Comparison of ENCODE assay signal across 8 mouse cellular contexts in genomic region chrX:96133260-96133659, GRCm38 (mm10). TPM values are rescaled to one million over a fixed set of nuclear protein-coding genes. Genes with fewer than 3 reads are reported as not detected.
DNase-seq lines count a peak whose midpoint lies in the region; ATAC-seq lines count a peak whose summit lies in the region.
"Had no signal": no experiment of that assay in that cellular context is flagged by ENCODE, and none has a peak within 500 bp of the region (broad histone marks: within the 10 kb centered on the region; RNA-seq: fewer than 3 reads in every experiment).

No protein-coding gene starts in this region.

- no peak overlapping the region for H3K4me3 ChIP-seq in liver, embryonic 11.5 days (ENCODE audit: low read depth, low read length)
- H3K4me3 ChIP-seq in midbrain, embryonic 14.5 days (replicated peaks; ENCODE audit: low read depth, low read length), result no peak overlapping the region
- H3K4me3 ChIP-seq: embryonic facial prominence, embryonic 15.5 days had no signal

- intact Hi-C loops in gastrocnemius, postnatal 36 days (cut with DNase I), result no loop called here

- H3K27me3 ChIP-seq in liver, embryonic 11.5 days (replicated peaks; ENCODE audit: control insufficient read depth, insufficient read depth, low read length), result no peaks in the 10 kb centered on the region
- no peaks in the 10 kb centered on the region for H3K27me3 ChIP-seq in midbrain, embryonic 14.5 days (ENCODE audit: control insufficient read depth, insufficient read depth, low read length)
- H3K27me3 ChIP-seq: embryonic facial prominence, embryonic 15.5 days had no signal

- DNase-seq in liver, result peak; percentile 25
- no peak for DNase-seq in liver, embryonic 11.5 days (ENCODE audit: low spot score)
- peak; percentile 34 for DNase-seq in adrenal gland, postnatal 10 days
- peak; percentile 17 to 31 for DNase-seq in gastrocnemius, postnatal 36 days
- DNase-seq in kidney, postnatal 4 days, result peak; percentile 11 to 39
- peak; percentile 44 to 48 for DNase-seq in spleen, postnatal 36 days (ENCODE audit: low spot score in 2 of 2)
- no peak for DNase-seq in midbrain, embryonic 14.5 days

- H3K4me1 ChIP-seq in liver, embryonic 11.5 days (replicated peaks; ENCODE audit: control insufficient read depth, insufficient read depth, low read length), result peaks cover 10% of the 10 kb centered on the region
- H3K4me1 ChIP-seq in midbrain, embryonic 14.5 days (ENCODE audit: control insufficient read depth, insufficient read depth, low read length), result no peaks in the 10 kb centered on the region
- H3K4me1 ChIP-seq: embryonic facial prominence, embryonic 15.5 days had no signal

- no peak overlapping the region for H3K27ac ChIP-seq in liver, embryonic 11.5 days (ENCODE audit: low read depth, low read length)
- H3K27ac ChIP-seq in midbrain, embryonic 14.5 days (replicated peaks; ENCODE audit: low read depth, low read length), result no peak overlapping the region
- H3K27ac ChIP-seq: embryonic facial prominence, embryonic 15.5 days had no signal

- H3K36me3 ChIP-seq in liver, embryonic 11.5 days (ENCODE audit: control insufficient read depth, insufficient read depth, low read length), result no peaks in the 10 kb centered on the region
- H3K36me3 ChIP-seq in midbrain, embryonic 14.5 days (ENCODE audit: control insufficient read depth, insufficient read depth, low read length), result no peaks in the 10 kb centered on the region
- H3K36me3 ChIP-seq: embryonic facial prominence, embryonic 15.5 days had no signal

- H3K4me2 ChIP-seq in liver, embryonic 11.5 days, result no peak overlapping the region
- H3K4me2 ChIP-seq in midbrain, embryonic 14.5 days (ENCODE audit: low read length), result no peak overlapping the region
- H3K4me2 ChIP-seq: embryonic facial prominence, embryonic 15.5 days had no signal

- H3K9ac ChIP-seq in liver, embryonic 11.5 days (ENCODE audit: low read depth, low read length), result no peak overlapping the region
- no peak overlapping the region for H3K9ac ChIP-seq in midbrain, embryonic 14.5 days (replicated peaks; ENCODE audit: low read length)
- H3K9ac ChIP-seq: embryonic facial prominence, embryonic 15.5 days had no signal

- 25% methylated on average over 2 of the region's 2 CpGs for WGBS in liver, embryonic 11.5 days
- 44% methylated on average over 2 of the region's 2 CpGs for WGBS in midbrain, embryonic 14.5 days

- no peak for ATAC-seq in liver, embryonic 11.5 days (replicated peaks; ENCODE audit: low FRiP score)
- ATAC-seq in midbrain, embryonic 14.5 days (ENCODE audit: low FRiP score, low TSS enrichment), result no peak

- H3K9me3 ChIP-seq in liver, embryonic 11.5 days (ENCODE audit: control insufficient read depth, low read length), result no peaks in the 10 kb centered on the region
- no peaks in the 10 kb centered on the region for H3K9me3 ChIP-seq in midbrain, embryonic 14.5 days (ENCODE audit: control insufficient read depth, low read length)
- H3K9me3 ChIP-seq: embryonic facial prominence, embryonic 15.5 days had no signal

RNA-seq across cellular contexts. Expression of gene Msn, which starts 37.4 kb away (rescaled TPM):
- polyA plus RNA-seq in liver, embryonic 11.5 days (2014; fragmentation: Nextera tagmentation; extraction: Ambion mirVana), result 116 and 131 TPM in 2 replicates
- total RNA-seq in adrenal gland, postnatal 10 days (2021), result 100 to 1,000 TPM; 145 to 150 TPM
- 10 to 100 TPM; 24.7 to 26.7 TPM for total RNA-seq in gastrocnemius, postnatal 36 days (2021)
- 18.0 and 33.8 TPM in 2 replicates for polyA plus RNA-seq in midbrain, embryonic 14.5 days (2014; fragmentation: Nextera tagmentation; extraction: Ambion mirVana)

Comparison
In these comparisons a context has a peak if more than half of its experiments do, and no peak if none do; other contexts are left out.
1. DNase-seq: peak in liver (single experiment), adrenal gland, postnatal 10 days (single experiment), gastrocnemius, postnatal 36 days (2 of 2), kidney, postnatal 4 days (2 of 2) and spleen, postnatal 36 days (2 of 2); none in liver, embryonic 11.5 days (single experiment) and midbrain, embryonic 14.5 days (single experiment).
2. RNA of gene Msn, which starts 37.4 kb away (total RNA-seq): 145 to 150 TPM in adrenal gland, postnatal 10 days; 24.7 to 26.7 TPM in gastrocnemius, postnatal 36 days; every median in the first group is over 4 times any median in the second.